Comparison of ENCODE assay signal across 19 mouse cellular contexts in genomic region chr9:84318811-84319210, GRCm38 (mm10).
DNase-seq lines count a peak whose midpoint lies in the region; ATAC-seq lines count a peak whose summit lies in the region.
"Had no signal": no experiment of that assay in that cellular context is flagged by ENCODE, and none has a peak within 500 bp of the region (broad histone marks: within the 10 kb centered on the region; RNA-seq: fewer than 3 reads in every experiment).

No protein-coding gene starts in this region.

- no peak overlapping the region for H3K4me2 ChIP-seq in midbrain, embryonic 12.5 days (replicated peaks)
- no peak overlapping the region for H3K4me2 ChIP-seq in midbrain, embryonic 11.5 days
- no peak overlapping the region for H3K4me2 ChIP-seq in hindbrain, embryonic 14.5 days (replicated peaks)
- no peak overlapping the region for H3K4me2 ChIP-seq in midbrain, embryonic 15.5 days
- H3K4me2 ChIP-seq: embryonic facial prominence, embryonic 12.5 days; heart, embryonic 12.5 days had no signal

- ATAC-seq in midbrain, embryonic 12.5 days (ENCODE audit: low FRiP score, low read depth), result peak; percentile 47; the same call in 1 of the 2 replicates
- no peak for ATAC-seq in midbrain, embryonic 11.5 days (ENCODE audit: low FRiP score)
- no peak; the same call in 1 of the 2 replicates for ATAC-seq in hindbrain, embryonic 14.5 days (ENCODE audit: low FRiP score)
- peak; percentile 65 for ATAC-seq in midbrain, embryonic 15.5 days (replicated peaks)
- ATAC-seq: forebrain, embryonic 16.5 days; intestine, embryonic 16.5 days had no signal

- H3K4me3 ChIP-seq in midbrain, embryonic 12.5 days, result no peak overlapping the region
- no peak overlapping the region for H3K4me3 ChIP-seq in midbrain, embryonic 11.5 days (ENCODE audit: low read depth, low read length)
- no peak overlapping the region for H3K4me3 ChIP-seq in hindbrain, embryonic 14.5 days (replicated peaks; ENCODE audit: low read length)
- no peak overlapping the region for H3K4me3 ChIP-seq in midbrain, embryonic 15.5 days
- H3K4me3 ChIP-seq: embryonic facial prominence, embryonic 12.5 days; heart, adult 2 months; heart, embryonic 12.5 days had no signal

- H3K9me3 ChIP-seq in midbrain, embryonic 12.5 days, result no peaks in the 10 kb centered on the region
- H3K9me3 ChIP-seq in midbrain, embryonic 11.5 days (ENCODE audit: control insufficient read depth, low read length), result no peaks in the 10 kb centered on the region
- no peaks in the 10 kb centered on the region for H3K9me3 ChIP-seq in hindbrain, embryonic 14.5 days (ENCODE audit: control insufficient read depth, low read length)
- H3K9me3 ChIP-seq in midbrain, embryonic 15.5 days, result no peaks in the 10 kb centered on the region
- H3K9me3 ChIP-seq: embryonic facial prominence, embryonic 12.5 days; heart, embryonic 12.5 days had no signal

- no peaks in the 10 kb centered on the region for H3K36me3 ChIP-seq in midbrain, embryonic 12.5 days
- no peaks in the 10 kb centered on the region for H3K36me3 ChIP-seq in midbrain, embryonic 11.5 days (ENCODE audit: control insufficient read depth, insufficient read depth, low read length)
- H3K36me3 ChIP-seq in hindbrain, embryonic 14.5 days (replicated peaks; ENCODE audit: control insufficient read depth, insufficient read depth), result no peaks in the 10 kb centered on the region
- no peaks in the 10 kb centered on the region for H3K36me3 ChIP-seq in midbrain, embryonic 15.5 days (replicated peaks)
- H3K36me3 ChIP-seq: embryonic facial prominence, embryonic 12.5 days; heart, embryonic 12.5 days had no signal

- no peaks in the 10 kb centered on the region for H3K27me3 ChIP-seq in midbrain, embryonic 12.5 days
- no peaks in the 10 kb centered on the region for H3K27me3 ChIP-seq in midbrain, embryonic 11.5 days (ENCODE audit: control insufficient read depth, insufficient read depth, low read length)
- no peaks in the 10 kb centered on the region for H3K27me3 ChIP-seq in hindbrain, embryonic 14.5 days (ENCODE audit: control insufficient read depth, insufficient read depth, low read length)
- no peaks in the 10 kb centered on the region for H3K27me3 ChIP-seq in midbrain, embryonic 15.5 days (replicated peaks)
- H3K27me3 ChIP-seq: embryonic facial prominence, embryonic 12.5 days; heart, embryonic 12.5 days had no signal

- intact Hi-C loops in heart, postnatal 36 days (cut with DNase I), result no loop called here

- WGBS in midbrain, embryonic 12.5 days, result 73% methylated on average over 2 of the region's 2 CpGs
- 82% methylated on average over 2 of the region's 2 CpGs for WGBS in midbrain, embryonic 11.5 days
- WGBS in hindbrain, embryonic 14.5 days, result 64% methylated on average over 2 of the region's 2 CpGs
- 68% methylated on average over 2 of the region's 2 CpGs for WGBS in midbrain, embryonic 15.5 days

- no peak overlapping the region for H3K27ac ChIP-seq in midbrain, embryonic 12.5 days (replicated peaks)
- no peak overlapping the region for H3K27ac ChIP-seq in midbrain, embryonic 11.5 days (ENCODE audit: low read depth, low read length)
- H3K27ac ChIP-seq in hindbrain, embryonic 14.5 days, result no peak overlapping the region
- no peak overlapping the region for H3K27ac ChIP-seq in midbrain, embryonic 15.5 days
- H3K27ac ChIP-seq: embryonic facial prominence, embryonic 12.5 days; heart, adult 2 months had no signal

- H3K9ac ChIP-seq in midbrain, embryonic 12.5 days (replicated peaks), result no peak overlapping the region
- H3K9ac ChIP-seq in midbrain, embryonic 11.5 days (ENCODE audit: low read length), result no peak overlapping the region
- H3K9ac ChIP-seq in hindbrain, embryonic 14.5 days, result no peak overlapping the region
- H3K9ac ChIP-seq in midbrain, embryonic 15.5 days, result no peak overlapping the region
- H3K9ac ChIP-seq: embryonic facial prominence, embryonic 12.5 days; heart, embryonic 12.5 days had no signal

- no peak for DNase-seq in midbrain, embryonic 11.5 days (ENCODE audit: low spot score, missing footprints)
- peak; percentile 45 for DNase-seq in hindbrain, embryonic 14.5 days (ENCODE audit: low spot score)
- peak; percentile 11 for DNase-seq in retina, postnatal 1 day
- no peak for DNase-seq in heart, postnatal 36 days
- no peak for DNase-seq in lung, adult 18-20 months
- DNase-seq: adrenal gland, adult 2 months; adrenal gland, postnatal 25 days; cerebellum, adult 2 months; cerebellum, postnatal 10 days; embryo, embryonic 11 days; gastrocnemius, postnatal 14 days; heart, adult 2 months; heart, postnatal 4 days had no signal

- H3K4me1 ChIP-seq in midbrain, embryonic 12.5 days, result peaks cover 3% of the 10 kb centered on the region; the same call in 1 of the 2 replicates
- H3K4me1 ChIP-seq in midbrain, embryonic 11.5 days (ENCODE audit: control insufficient read depth, insufficient read depth, low read length), result no peaks in the 10 kb centered on the region; the same call in 1 of the 2 replicates
- H3K4me1 ChIP-seq in hindbrain, embryonic 14.5 days (replicated peaks; ENCODE audit: control insufficient read depth, insufficient read depth, low read length), result no peaks in the 10 kb centered on the region
- H3K4me1 ChIP-seq in midbrain, embryonic 15.5 days, result peaks cover 8% of the 10 kb centered on the region
- H3K4me1 ChIP-seq: embryonic facial prominence, embryonic 12.5 days; heart, embryonic 12.5 days had no signal

Comparison
In these comparisons a context has a peak if more than half of its experiments do, and no peak if none do; other contexts are left out.
1. ATAC-seq: peak in midbrain, embryonic 12.5 days (single experiment) and midbrain, embryonic 15.5 days (single experiment); none in midbrain, embryonic 11.5 days (single experiment) and hindbrain, embryonic 14.5 days (single experiment).
2. DNase-seq: peak in hindbrain, embryonic 14.5 days (single experiment) and retina, postnatal 1 day (single experiment); none in midbrain, embryonic 11.5 days (single experiment), heart, postnatal 36 days (0 of 2) and lung, adult 18-20 months (0 of 2).